Mouse (Mus musculus) liver, embryonic 15.5 days (tissue): ENCODE data around the gene Phxr2. TPM values are rescaled to one million over a fixed set of nuclear protein-coding genes. Genes with fewer than 3 reads are reported as not detected.

Source experiments
- ATAC-seq: fragments of 200-750 bp; cut with Nextera tagmentation; 2 replicates; pipeline ENCODE4 v1.8.0; 2017; ENCODE audit warnings: moderate number of reproducible peaks, mild to moderate bottlenecking, moderate library complexity; ENCODE audit not compliant: insufficient read depth
- H3K27ac ChIP-seq: fragments of 300-500 bp; sonication (generic); replicated peaks from 2 replicates; pipeline ENCODE4 v1.5.1; 2015; ENCODE audit warnings: mild to moderate bottlenecking, inconsistent platforms
- H3K27me3 ChIP-seq: fragments of 300-500 bp; sonication (generic); 2 replicates; pipeline ENCODE4 v1.6.1; 2015; ENCODE audit warnings: mild to moderate bottlenecking, inconsistent platforms
- H3K36me3 ChIP-seq: fragments of 300-500 bp; sonication (generic); replicated peaks from 2 replicates; pipeline ENCODE4 v1.6.1; 2015; ENCODE audit warnings: moderate library complexity, mild to moderate bottlenecking, inconsistent platforms
- H3K4me1 ChIP-seq: fragments of 300-500 bp; sonication (generic); replicated peaks from 2 replicates; pipeline ENCODE4 v1.6.1; 2015; ENCODE audit warnings: inconsistent platforms
- H3K4me2 ChIP-seq: fragments of 300-500 bp; sonication (generic); 2 replicates; pipeline ENCODE4 v1.6.1; 2015; ENCODE audit warnings: moderate library complexity, mild to moderate bottlenecking, inconsistent platforms
- H3K4me3 ChIP-seq: fragments of 300-500 bp; sonication (generic); replicated peaks from 2 replicates; pipeline ENCODE4 v1.5.1; 2015; ENCODE audit warnings: mild to moderate bottlenecking, inconsistent platforms
- H3K9ac ChIP-seq: fragments of 300-500 bp; sonication (generic); 2 replicates; pipeline ENCODE4 v1.6.1; 2015; ENCODE audit warnings: moderate library complexity, mild to moderate bottlenecking, inconsistent platforms
- H3K9me3 ChIP-seq: fragments of 300-500 bp; sonication (generic); replicated peaks from 2 replicates; pipeline ENCODE4 v1.6.1; 2016; ENCODE audit warnings: inconsistent platforms
- WGBS: fragments of 180-500 bp; shearing (Covaris S2); methylation state at CpG from one replicate; pipeline ENCODE4 v1.1.7; 2015; ENCODE audit warnings: mixed read lengths; ENCODE audit not compliant: insufficient replicate concordance; 5-methylcytosine and 5-hydroxymethylcytosine counted together
- polyA plus RNA-seq: library from polyadenylated mRNA; unstranded; fragments of >200 nt; fragmentation: Nextera tagmentation; extraction: Ambion mirVana; gene quantifications from 2 replicates; pipeline ENCODE4 v1.2.1, GENCODE M21; 2015

The Phxr2 gene
- polyA plus RNA-seq, 1 experiment from 2014 or later = not detected

- Histone ChIP-seq H3K4me2 (no peak overlapping the region), H3K4me3 (no peak overlapping the region), H3K27me3 (no peaks in the 10 kb centered on the region), H3K9me3 (no peaks in the 10 kb centered on the region), H3K4me1 (peaks cover 13% of the 10 kb centered on the region; the same call in 1 of the 2 replicates), H3K9ac (no peak overlapping the region), H3K36me3 (0 out of 2 replicates have a peak, but pooled peaks cover 2% of the 10 kb centered on the region), H3K27ac (no peak overlapping the region)
- 71% methylated on average over 11 of the region's 11 CpGs for WGBS
- ATAC-seq = no peak
Measured at GRCm38 (mm10) chr10:99132595-99133272, 6.6 kb upstream of the Phxr2 start.

GRCm38 (mm10) chr10:99132189-99132588 lies 6.1 kb upstream of the Phxr2 start:
- H3K9ac ChIP-seq = no peak overlapping the region
- ATAC-seq = no peak
- peaks cover 13% of the 10 kb centered on the region; the same call in 1 of the 2 replicates for H3K4me1 ChIP-seq
- 67% methylated on average over 6 of the region's 6 CpGs for WGBS
- no peak overlapping the region for H3K27ac ChIP-seq
- no peaks in the 10 kb centered on the region for H3K9me3 ChIP-seq
- H3K27me3 ChIP-seq = no peaks in the 10 kb centered on the region
- no peak overlapping the region for H3K4me3 ChIP-seq
- 0 out of 2 replicates have a peak, but pooled peaks cover 2% of the 10 kb centered on the region for H3K36me3 ChIP-seq
- no peak overlapping the region for H3K4me2 ChIP-seq

GRCm38 (mm10) chr10:99131298-99131697 lies 5.2 kb upstream of the Phxr2 start:
- 57% methylated on average over 5 of the region's 5 CpGs for WGBS
- ATAC-seq = no peak
- Histone ChIP-seq H3K9me3 (no peaks in the 10 kb centered on the region), H3K4me1 (peaks cover 17% of the 10 kb centered on the region), H3K27ac (no peak overlapping the region), H3K4me3 (no peak overlapping the region), H3K4me2 (no peak overlapping the region), H3K9ac (no peak overlapping the region), H3K36me3 (0 out of 2 replicates have a peak, but pooled peaks cover 2% of the 10 kb centered on the region), H3K27me3 (no peaks in the 10 kb centered on the region)

- no peaks in the 10 kb centered on the region for H3K9me3 ChIP-seq
- peaks cover 17% of the 10 kb centered on the region for H3K4me1 ChIP-seq
- no peak overlapping the region for H3K4me3 ChIP-seq
- H3K4me2 ChIP-seq = no peak overlapping the region
- ATAC-seq = peak; percentile 29; the same call in 1 of the 2 replicates
- 0 out of 2 replicates have a peak, but pooled peaks cover 2% of the 10 kb centered on the region for H3K36me3 ChIP-seq
- H3K27me3 ChIP-seq = no peaks in the 10 kb centered on the region
- H3K9ac ChIP-seq = no peak overlapping the region
- WGBS = 26% methylated on average over 6 of the region's 6 CpGs
- H3K27ac ChIP-seq = no peak overlapping the region
Measured at GRCm38 (mm10) chr10:99130611-99131010, 4.5 kb upstream of the Phxr2 start.

GRCm38 (mm10) chr10:99127691-99128261 lies 1.7 kb upstream of the Phxr2 start:
- no peaks in the 10 kb centered on the region for H3K27me3 ChIP-seq
- ATAC-seq = no peak
- H3K36me3 ChIP-seq = 0 out of 2 replicates have a peak, but pooled peaks cover 2% of the 10 kb centered on the region
- H3K4me3 ChIP-seq = no peak overlapping the region
- H3K27ac ChIP-seq = peak overlapping the region; percentile 66; the same call in 1 of the 2 replicates
- peaks cover 17% of the 10 kb centered on the region for H3K4me1 ChIP-seq
- 34% methylated on average over 11 of the region's 11 CpGs for WGBS
- peak overlapping the region; percentile 34 for H3K4me2 ChIP-seq
- no peak overlapping the region for H3K9ac ChIP-seq
- H3K9me3 ChIP-seq = no peaks in the 10 kb centered on the region

- Histone ChIP-seq H3K36me3 (0 out of 2 replicates have a peak, but pooled peaks cover 2% of the 10 kb centered on the region), H3K4me1 (peaks cover 17% of the 10 kb centered on the region), H3K9me3 (no peaks in the 10 kb centered on the region), H3K4me3 (no peak overlapping the region), H3K27me3 (no peaks in the 10 kb centered on the region), H3K4me2 (no peak overlapping the region), H3K27ac (no peak overlapping the region), H3K9ac (no peak overlapping the region)
- 49% methylated on average over 14 of the region's 14 CpGs for WGBS
- ATAC-seq = peak; percentile 36; the same call in 1 of the 2 replicates
Measured at GRCm38 (mm10) chr10:99126954-99127353, 829 bp upstream of the Phxr2 start.

GRCm38 (mm10) chr10:99119471-99119870 lies 6.7 kb downstream of the Phxr2 start:
- Histone ChIP-seq H3K4me3 (no peak overlapping the region), H3K36me3 (no peaks in the 10 kb centered on the region), H3K27me3 (no peaks in the 10 kb centered on the region), H3K4me2 (no peak overlapping the region), H3K9ac (no peak overlapping the region), H3K27ac (no peak overlapping the region), H3K4me1 (peaks cover 6% of the 10 kb centered on the region; the same call in 1 of the 2 replicates), H3K9me3 (no peaks in the 10 kb centered on the region)
- ATAC-seq = no peak
- WGBS = 59% methylated on average over 4 of the region's 4 CpGs

GRCm38 (mm10) chr10:99118697-99119096 lies 7.4 kb downstream of the Phxr2 start:
- no peak for ATAC-seq
- no peaks in the 10 kb centered on the region for H3K27me3 ChIP-seq
- no peak overlapping the region for H3K4me3 ChIP-seq
- H3K4me2 ChIP-seq = no peak overlapping the region
- WGBS = 67% methylated on average over 6 of the region's 6 CpGs
- H3K4me1 ChIP-seq = peaks cover 6% of the 10 kb centered on the region; the same call in 1 of the 2 replicates
- no peaks in the 10 kb centered on the region for H3K36me3 ChIP-seq
- H3K9ac ChIP-seq = no peak overlapping the region
- no peaks in the 10 kb centered on the region for H3K9me3 ChIP-seq
- H3K27ac ChIP-seq = no peak overlapping the region

- H3K9ac ChIP-seq = no peak overlapping the region
- no peak for ATAC-seq
Measured at GRCm38 (mm10) chr10:99117876-99118275, 8.2 kb downstream of the Phxr2 start.

GRCm38 (mm10) chr10:99116650-99117615 lies 9.2 kb downstream of the Phxr2 start:
- Histone ChIP-seq H3K27ac (no peak overlapping the region), H3K9ac (no peak overlapping the region), H3K27me3 (no peaks in the 10 kb centered on the region), H3K4me3 (no peak overlapping the region), H3K4me2 (no peak overlapping the region), H3K4me1 (peaks cover 6% of the 10 kb centered on the region; the same call in 1 of the 2 replicates), H3K9me3 (no peaks in the 10 kb centered on the region), H3K36me3 (no peaks in the 10 kb centered on the region)
- 78% methylated on average over 16 of the region's 16 CpGs for WGBS
- ATAC-seq = no peak

More at GRCm38 (mm10) chr10:99117876-99118275, 8.2 kb downstream of the Phxr2 start:
- Histone ChIP-seq H3K4me1 (peaks cover 6% of the 10 kb centered on the region; the same call in 1 of the 2 replicates), H3K4me2 (no peak overlapping the region), H3K9me3 (no peaks in the 10 kb centered on the region), H3K4me3 (no peak overlapping the region), H3K36me3 (no peaks in the 10 kb centered on the region), H3K27me3 (no peaks in the 10 kb centered on the region), H3K27ac (no peak overlapping the region)
- 67% methylated on average over 10 of the region's 10 CpGs for WGBS
